Mouse (Mus musculus): ENCODE results near the gene Foxc2. TPM values are rescaled to one million over a fixed set of nuclear protein-coding genes. Genes with fewer than 3 reads are reported as not detected.

Foxc2 gene
- total RNA-seq, 2 experiments from 2014 or later: 2.4 to 2.6 TPM

DNA sequence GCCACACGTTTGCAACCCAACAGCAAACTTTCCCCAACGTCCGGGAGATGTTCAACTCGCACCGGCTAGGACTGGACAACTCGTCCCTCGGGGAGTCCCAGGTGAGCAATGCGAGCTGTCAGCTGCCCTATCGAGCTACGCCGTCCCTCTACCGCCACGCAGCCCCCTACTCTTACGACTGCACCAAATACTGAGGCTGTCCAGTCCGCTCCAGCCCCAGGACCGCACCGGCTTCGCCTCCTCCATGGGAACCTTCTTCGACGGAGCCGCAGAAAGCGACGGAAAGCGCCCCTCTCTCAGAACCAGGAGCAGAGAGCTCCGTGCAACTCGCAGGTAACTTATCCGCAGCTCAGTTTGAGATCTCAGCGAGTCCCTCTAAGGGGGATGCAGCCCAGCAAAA, 1.9 kb downstream of the Foxc2 start:
- DNase-seq: no peak
- intact Hi-C loops (cut with DNase I): no loop called here

GRCm38 (mm10) chr8:121118634-121119420, 2.9 kb downstream of the Foxc2 start:
- no peak for DNase-seq
- intact Hi-C loops (cut with DNase I): no loop called here

- DNase-seq: no peak
- intact Hi-C loops (cut with DNase I): no loop called here
These were observed 3.9 kb downstream of the Foxc2 start for GRCm38 (mm10) chr8:121119635-121120455.

- no peak for DNase-seq
- intact Hi-C loops (cut with DNase I): no loop called here
These were observed 4.8 kb downstream of the Foxc2 start for GRCm38 (mm10) chr8:121120456-121121419.

DNA sequence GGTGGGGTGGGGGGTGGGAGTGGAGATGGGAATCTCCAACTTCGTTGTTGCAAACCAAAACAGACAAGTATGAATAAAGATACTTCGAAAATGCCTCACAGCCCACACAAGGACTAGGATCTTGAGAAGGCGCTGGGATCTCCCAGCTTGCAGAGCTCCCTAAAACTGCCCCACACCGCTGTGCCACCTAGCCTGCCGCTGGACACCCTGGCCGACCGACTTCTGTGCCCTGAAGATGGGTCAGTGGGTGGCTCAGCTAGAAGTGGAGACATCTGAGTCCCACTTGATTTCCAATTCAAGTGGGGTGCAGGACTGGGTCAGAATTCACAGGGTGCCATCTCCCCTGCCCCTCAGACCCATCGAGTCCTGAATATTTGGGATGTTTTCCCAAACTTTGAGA, 5.7 kb downstream of the Foxc2 start:
- intact Hi-C loops (cut with DNase I): no loop called here
- DNase-seq: no peak

DNA sequence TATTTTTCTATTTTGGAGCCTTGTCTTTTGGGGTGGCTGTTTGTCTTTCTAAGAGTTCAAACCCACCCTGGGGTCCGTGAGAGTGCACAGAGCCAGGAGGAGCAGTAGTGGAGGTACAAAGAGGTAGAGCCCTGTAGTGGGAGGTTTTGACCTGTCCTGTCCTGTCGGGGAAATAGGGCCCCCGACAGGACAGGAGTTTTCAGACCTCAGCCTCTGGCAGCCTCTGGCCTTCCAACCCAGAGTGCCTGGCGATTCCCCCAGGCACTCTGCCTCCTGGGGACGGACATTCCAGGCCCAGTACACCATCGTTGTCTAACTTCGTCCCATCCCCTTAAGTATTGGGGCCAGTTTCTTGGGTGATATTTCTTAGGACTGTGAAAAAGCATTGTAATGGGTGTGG, 6.4 kb downstream of the Foxc2 start:
- DNase-seq: no peak
- intact Hi-C loops (cut with DNase I): no loop called here

GRCm38 (mm10) chr8:121123113-121123512, 7.1 kb downstream of the Foxc2 start:
- DNase-seq: no peak
- intact Hi-C loops (cut with DNase I): no loop called here

GRCm38 (mm10) chr8:121124547-121125239, 8.7 kb downstream of the Foxc2 start:
- intact Hi-C loops (cut with DNase I): loop anchor here (5.0 kb wide), 1 partner anchor 93 kb away; no protein-coding TSS in a partner anchor
- DNase-seq: no peak

GRCm38 (mm10) chr8:121125311-121125876, 9.4 kb downstream of the Foxc2 start:
- DNase-seq: peak; percentile 81 to 83
- intact Hi-C loops (cut with DNase I): loop anchor here (5.0 kb wide), 1 partner anchor 92 kb away; no protein-coding TSS in a partner anchor

DNA sequence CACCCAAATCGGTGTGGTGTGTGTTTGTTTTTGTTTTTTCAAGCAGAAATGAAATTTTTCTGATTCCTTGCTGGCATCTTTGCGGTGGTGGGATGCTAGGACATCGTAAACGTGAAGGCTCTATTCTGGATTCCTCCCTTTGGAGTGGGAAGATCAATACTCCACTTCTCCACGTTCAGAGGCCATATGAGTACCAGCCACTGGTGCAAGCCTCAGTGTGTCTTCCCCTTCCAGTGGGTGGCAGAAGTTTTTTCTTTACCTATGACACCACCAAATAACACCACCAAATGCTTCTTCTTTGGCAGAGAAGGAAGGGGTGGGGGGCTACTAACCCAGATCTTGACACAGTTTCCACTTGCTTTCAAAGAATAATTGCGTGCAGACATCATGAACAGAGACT, 10.2 kb downstream of the Foxc2 start:
- intact Hi-C loops (cut with DNase I): loop anchor here (5.0 kb wide), 1 partner anchor 91 kb away; no protein-coding TSS in a partner anchor
- no peak for DNase-seq

DNA sequence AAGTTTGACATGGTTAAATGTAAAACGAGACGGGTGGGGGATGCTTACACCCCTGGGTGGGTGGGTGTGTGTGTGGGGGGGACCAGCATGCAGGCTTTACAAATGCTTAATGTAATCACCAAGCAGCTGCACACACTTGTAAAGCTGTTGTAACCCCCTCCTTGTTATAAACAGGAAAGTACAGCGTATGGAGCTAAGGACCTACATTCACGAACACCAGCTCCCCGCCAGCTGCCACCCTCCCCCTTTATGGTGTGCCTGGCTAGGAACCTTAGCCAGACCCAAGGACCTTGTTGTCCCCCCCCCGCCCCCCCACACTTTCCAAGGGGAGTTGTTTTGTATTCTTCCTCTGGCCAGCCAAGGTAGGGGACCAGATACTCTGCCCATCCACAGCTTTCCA, 10.7 kb downstream of the Foxc2 start:
- no peak for DNase-seq
- intact Hi-C loops (cut with DNase I): loop anchor here (5.0 kb wide), 1 partner anchor 91 kb away; no protein-coding TSS in a partner anchor

DNA sequence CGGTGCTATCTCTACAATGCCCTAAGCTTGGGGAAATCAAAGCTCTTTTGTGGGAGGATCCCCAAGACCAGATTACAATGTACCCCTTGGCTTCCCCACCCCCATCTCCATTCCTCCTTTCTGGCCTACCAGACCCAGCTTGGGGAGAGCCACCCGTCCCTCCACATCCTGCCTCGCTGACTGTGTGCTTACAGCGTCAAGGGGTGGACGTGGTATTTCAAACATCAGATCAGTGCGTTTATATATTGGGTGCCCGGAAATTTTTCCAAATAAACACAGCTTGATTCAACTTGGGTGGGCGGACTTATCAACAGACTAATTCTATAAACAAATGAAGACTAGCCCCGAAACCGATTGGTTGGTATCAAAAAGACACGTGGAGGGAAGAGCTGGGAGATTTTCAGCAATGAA, 11.3 kb downstream of the Foxc2 start:
- no peak for DNase-seq
- intact Hi-C loops (cut with DNase I): loop anchor here (5.0 kb wide), 1 partner anchor 90 kb away; no protein-coding TSS in a partner anchor

- intact Hi-C loops (cut with DNase I): loop anchor here (5.0 kb wide), 1 partner anchor 89 kb away; no protein-coding TSS in a partner anchor
- DNase-seq: no peak
These were observed 11.9 kb downstream of the Foxc2 start, which contains the start of gene Foxl1 for GRCm38 (mm10) chr8:121127756-121128375. Gene Foxl1 (plus strand): TSS chr8:121127940.

- no peak for DNase-seq
- intact Hi-C loops (cut with DNase I): loop anchor here (5.0 kb wide), 1 partner anchor 89 kb away; no protein-coding TSS in a partner anchor
These were observed 12.7 kb downstream of the Foxc2 start for GRCm38 (mm10) chr8:121128531-121129264.

GRCm38 (mm10) chr8:121129265-121129940, 13.4 kb downstream of the Foxc2 start:
- no peak for DNase-seq
- intact Hi-C loops (cut with DNase I): loop anchor here (5.0 kb wide), 1 partner anchor 88 kb away; no protein-coding TSS in a partner anchor

GRCm38 (mm10) chr8:121130522-121130921, 14.6 kb downstream of the Foxc2 start:
- intact Hi-C loops (cut with DNase I): no loop called here
- peak in 1 of 2 experiments; percentile 51 for DNase-seq

DNA sequence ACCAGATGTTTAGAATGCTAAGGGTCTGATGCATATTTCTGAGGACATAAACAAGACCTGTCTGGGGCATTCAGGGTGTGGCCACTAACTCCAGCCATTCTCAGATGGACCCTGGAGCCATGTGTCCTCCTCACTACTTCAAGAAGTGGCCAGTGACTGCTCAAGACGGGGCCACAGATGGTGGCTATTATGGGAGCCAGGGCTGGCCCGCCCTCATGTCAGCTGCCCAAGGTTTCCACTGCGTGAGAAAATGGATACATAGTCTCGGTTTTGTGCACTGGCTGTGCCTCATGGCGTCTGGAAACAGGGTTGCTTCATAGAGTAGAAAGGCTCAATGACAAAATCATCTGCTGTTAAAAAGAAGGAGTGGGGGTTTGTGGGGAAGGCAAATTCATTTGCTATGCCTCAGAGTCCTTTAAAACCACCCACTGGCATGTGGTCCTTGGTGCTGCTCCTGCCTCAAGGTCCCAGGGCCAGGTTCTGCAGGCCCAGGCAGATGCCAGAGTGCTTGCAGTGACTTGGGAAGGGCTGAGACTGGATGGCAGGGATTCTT, 17.1 kb downstream of the Foxc2 start:
- no peak for DNase-seq
- intact Hi-C loops (cut with DNase I): no loop called here
